Mouse (Mus musculus) heart, embryonic 10.5 days (tissue): ENCODE measurements around the gene Grm4. TPM values are rescaled to one million over a fixed set of nuclear protein-coding genes. Genes with fewer than 3 reads are reported as not detected.
"Not testable (repeated sequence)": the region's sequence is repeated elsewhere in the genome, so short reads cannot be mapped to it uniquely, and the experiment has no call there.

Source experiments
- DNase-seq: peaks from one replicate; pipeline ENCODE4 v3.0.0-alpha.2; 2017; ENCODE audit warnings: low spot score
- H3K27ac ChIP-seq: fragments of 300-500 bp; sonication (generic); 2 replicates; pipeline ENCODE4 v1.5.1; 2016; ENCODE audit warnings: mild to moderate bottlenecking
- H3K27me3 ChIP-seq: fragments of 300-500 bp; sonication (generic); 2 replicates; pipeline ENCODE4 v1.6.1; 2016; ENCODE audit warnings: mild to moderate bottlenecking; ENCODE audit not compliant: poor library complexity, insufficient read depth, severe bottlenecking
- H3K36me3 ChIP-seq: fragments of 300-500 bp; sonication (generic); 2 replicates; pipeline ENCODE4 v1.6.1; 2016; ENCODE audit warnings: mild to moderate bottlenecking, moderate library complexity
- H3K4me1 ChIP-seq: fragments of 300-500 bp; sonication (generic); 2 replicates; pipeline ENCODE4 v1.6.1; 2016; ENCODE audit warnings: mild to moderate bottlenecking
- H3K4me3 ChIP-seq: fragments of 300-500 bp; sonication (generic); 2 replicates; pipeline ENCODE4 v1.5.1; 2016; ENCODE audit warnings: mild to moderate bottlenecking, moderate library complexity
- H3K9me3 ChIP-seq: fragments of 300-500 bp; sonication (generic); 2 replicates; pipeline ENCODE4 v1.6.1; 2016; ENCODE audit warnings: mild to moderate bottlenecking, moderate library complexity
- WGBS: fragments of 180-500 bp; shearing (Covaris S2); methylation state at CpG from one replicate; pipeline ENCODE4 v1.1.7; 2016; 5-methylcytosine and 5-hydroxymethylcytosine counted together
- polyA plus RNA-seq: library from polyadenylated mRNA; unstranded; fragments of >200 nt; fragmentation: Nextera tagmentation; extraction: Ambion mirVana; gene quantifications from 2 replicates; pipeline ENCODE4 v1.2.1, GENCODE M21; 2016

Gene Grm4
- polyA plus RNA-seq, 1 experiment from 2014 or later, result 0.34 TPM

DNA sequence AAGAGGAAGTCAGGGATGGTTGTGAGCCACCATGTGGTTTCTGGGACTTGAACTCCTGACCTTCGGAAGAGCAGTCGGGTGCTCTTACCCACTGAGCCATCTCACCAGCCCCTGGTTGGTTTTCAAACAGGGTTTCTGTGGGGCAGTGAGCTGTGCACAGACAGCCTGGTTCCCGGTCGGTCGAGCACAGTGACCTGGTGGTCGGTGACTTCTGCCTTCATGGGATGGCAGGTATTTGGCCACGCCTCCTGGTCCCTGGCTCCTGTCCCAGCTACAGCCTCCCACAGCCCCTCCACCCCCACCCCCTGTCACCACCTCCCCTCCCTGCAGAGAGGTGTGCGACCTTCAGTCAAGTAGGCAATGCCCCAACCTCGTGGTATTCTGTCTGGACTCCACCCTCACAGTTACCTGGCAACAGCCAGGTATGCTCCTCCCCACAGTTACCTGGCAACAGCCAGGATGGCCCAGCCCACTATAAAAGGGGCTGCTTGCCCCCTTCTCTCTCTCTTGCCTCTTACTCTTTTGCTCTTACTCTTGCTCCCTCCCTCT is 140.2 kb downstream of the Grm4 start:
- not testable (repeated sequence) for H3K4me1 ChIP-seq, DNase-seq, H3K36me3 ChIP-seq, H3K27ac ChIP-seq, H3K9me3 ChIP-seq, H3K4me3 ChIP-seq
- peaks cover 35% of the 10 kb centered on the region for H3K27me3 ChIP-seq
- 61% methylated on average over 9 of the region's 9 CpGs for WGBS

DNA sequence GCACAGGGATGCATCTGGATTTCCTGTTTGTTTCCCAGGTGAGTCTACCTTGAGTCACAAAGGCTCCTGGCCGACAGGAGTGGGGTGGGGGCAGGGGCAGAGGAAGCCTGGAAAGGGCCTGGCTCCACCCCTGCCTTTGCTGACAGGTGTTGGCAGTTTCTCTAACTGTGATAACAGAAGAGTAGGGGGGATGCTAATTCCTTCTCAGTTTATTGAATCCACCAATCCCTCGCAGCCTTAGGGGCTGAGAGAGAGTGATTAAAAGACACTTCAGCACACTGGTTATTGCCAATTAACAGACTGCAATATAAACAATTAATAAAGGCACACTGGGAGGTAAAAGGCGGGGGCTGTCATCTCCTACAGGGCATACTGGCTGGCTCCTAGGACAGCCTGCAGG is 142.2 kb downstream of the Grm4 start:
- H3K4me1 ChIP-seq, result 0 out of 2 replicates have a peak, but pooled peaks cover 6% of the 10 kb centered on the region
- H3K9me3 ChIP-seq, result peaks cover 4% of the 10 kb centered on the region; the same call in 1 of the 2 replicates
- no peak for DNase-seq
- no peak overlapping the region for H3K27ac ChIP-seq
- peaks cover 21% of the 10 kb centered on the region for H3K27me3 ChIP-seq
- H3K36me3 ChIP-seq, result no peaks in the 10 kb centered on the region
- 23% methylated on average over 3 of the region's 3 CpGs for WGBS
- H3K4me3 ChIP-seq, result no peak overlapping the region

DNA sequence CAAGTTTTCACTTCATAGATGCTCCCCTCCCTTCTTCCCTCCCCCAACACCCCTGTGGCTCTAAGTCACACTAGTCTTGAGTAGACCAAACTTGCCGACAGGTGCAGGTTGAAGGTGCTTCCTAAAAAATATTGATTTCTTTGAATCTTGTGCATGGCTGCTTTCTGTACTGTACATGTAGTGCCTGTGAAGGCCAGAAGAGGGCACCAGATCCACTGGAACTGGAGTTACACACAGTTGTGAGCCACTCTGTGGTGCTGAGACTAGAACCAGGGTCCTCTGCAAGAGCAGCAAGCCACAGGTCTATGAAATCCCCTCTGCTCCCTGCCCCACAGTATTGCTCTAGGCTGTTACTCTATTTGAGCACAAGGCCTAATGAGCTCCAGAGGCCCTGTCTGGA is 144.1 kb downstream of the Grm4 start:
- Histone ChIP-seq H3K36me3 (no peaks in the 10 kb centered on the region), H3K27me3 (peaks cover 26% of the 10 kb centered on the region), H3K27ac (no peak overlapping the region), H3K4me1 (peaks cover 19% of the 10 kb centered on the region), H3K9me3 (peaks cover 4% of the 10 kb centered on the region; the same call in 1 of the 2 replicates), H3K4me3 (no peak overlapping the region)
- WGBS, result 90% methylated on average over 1 of the region's 1 CpGs
- no peak for DNase-seq

DNA sequence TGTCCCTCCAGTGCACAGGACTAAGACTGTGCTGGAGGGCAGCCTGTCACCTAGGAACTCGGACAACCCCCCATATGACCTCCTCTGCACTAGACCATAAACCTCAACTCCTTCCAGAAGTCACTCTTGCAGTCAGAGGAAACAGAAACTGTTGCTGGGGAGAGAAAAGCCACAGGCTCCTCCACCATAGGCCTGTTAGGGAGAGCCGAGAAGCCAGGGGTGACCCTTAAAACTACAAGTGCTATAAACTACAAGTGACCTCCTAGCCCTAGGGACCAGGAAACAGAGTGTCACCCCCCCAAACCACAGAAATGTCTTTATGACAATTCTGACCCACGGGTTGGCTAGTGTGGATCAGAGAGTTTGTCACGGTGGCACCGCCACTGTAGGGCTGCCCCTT is 145.7 kb downstream of the Grm4 start:
- Histone ChIP-seq H3K36me3 (no peaks in the 10 kb centered on the region), H3K4me3 (no peak overlapping the region), H3K27ac (no peak overlapping the region), H3K4me1 (peaks cover 24% of the 10 kb centered on the region), H3K27me3 (peaks cover 21% of the 10 kb centered on the region), H3K9me3 (peaks cover 4% of the 10 kb centered on the region; the same call in 1 of the 2 replicates)
- no peak for DNase-seq
- WGBS, result 80% methylated on average over 5 of the region's 5 CpGs

Other genes with a start within 250 kb of the Grm4 start
- 438 and 609 TPM in 2 replicates for gene Hmga1, start 35.1 kb upstream of the Grm4 start, polyA plus RNA-seq
- gene AI413582, start 44.4 kb upstream of the Grm4 start, polyA plus RNA-seq, result 19.7 and 21.0 TPM in 2 replicates
- gene Nudt3, start 102.1 kb upstream of the Grm4 start, polyA plus RNA-seq, result 89.7 and 107 TPM in 2 replicates
- gene RPS10-NUDT3, start 113.8 kb upstream of the Grm4 start, polyA plus RNA-seq, result not detected in 2 replicates
- 629 and 734 TPM in 2 replicates for gene Rps10, start 115.3 kb upstream of the Grm4 start, polyA plus RNA-seq
- 2.1 and 3.3 TPM in 2 replicates for gene Pacsin1, start 134.1 kb upstream of the Grm4 start, polyA plus RNA-seq
- gene Spdef, start 207.6 kb upstream of the Grm4 start, polyA plus RNA-seq, result 0.11 and 0.33 TPM in 2 replicates